Mouse (Mus musculus) stomach, embryonic 14.5 days (tissue): ENCODE data around the gene Efl1. TPM values are rescaled to one million over a fixed set of nuclear protein-coding genes. Genes with fewer than 3 reads are reported as not detected.
"Not testable (repeated sequence)": the region's sequence is repeated elsewhere in the genome, so short reads cannot be mapped to it uniquely, and the experiment has no call there.

Experiments used
- ATAC-seq: fragments of 200-750 bp; cut with Nextera tagmentation; 2 replicates; pipeline ENCODE4 v1.8.0; 2017; ENCODE audit warnings: low read depth, moderate TSS enrichment; ENCODE audit not compliant: insufficient number of reproducible peaks, insufficient read depth, low FRiP score
- H3K27ac ChIP-seq: fragments of 300-500 bp; sonication (generic); 2 replicates; pipeline ENCODE4 v1.5.1; 2014; ENCODE audit warnings: mild to moderate bottlenecking, low read length, moderate library complexity, mixed read lengths
- H3K27me3 ChIP-seq: fragments of 300-500 bp; sonication (generic); 2 replicates; pipeline ENCODE4 v1.6.1; 2014; ENCODE audit warnings: low read length, control low read depth, mixed read lengths; ENCODE audit not compliant: control insufficient read depth, insufficient read depth
- H3K36me3 ChIP-seq: fragments of 300-500 bp; sonication (generic); 2 replicates; pipeline ENCODE4 v1.6.1; 2014; ENCODE audit warnings: mild to moderate bottlenecking, control low read depth, low read length, moderate library complexity, mixed read lengths; ENCODE audit not compliant: control insufficient read depth, insufficient read depth
- H3K4me1 ChIP-seq: fragments of 300-500 bp; sonication (generic); 2 replicates; pipeline ENCODE4 v1.6.1; 2014; ENCODE audit warnings: low read length, control low read depth, mixed read lengths; ENCODE audit not compliant: control insufficient read depth, insufficient read depth
- H3K4me2 ChIP-seq: fragments of 300-500 bp; sonication (generic); replicated peaks from 2 replicates; pipeline ENCODE4 v1.6.1; 2014; ENCODE audit warnings: low read depth, low read length, control low read depth
- H3K4me3 ChIP-seq: fragments of 300-500 bp; sonication (generic); 2 replicates; pipeline ENCODE4 v1.5.1; 2014; ENCODE audit warnings: low read depth, low read length, control low read depth
- H3K9ac ChIP-seq: fragments of 300-500 bp; sonication (generic); replicated peaks from 2 replicates; pipeline ENCODE4 v1.6.1; 2014; ENCODE audit warnings: low read depth, mild to moderate bottlenecking, control low read depth, low read length, moderate library complexity, mixed read lengths
- H3K9me3 ChIP-seq: fragments of 300-500 bp; sonication (generic); 2 replicates; pipeline ENCODE4 v1.6.1; 2016; ENCODE audit warnings: low read depth, low read length, control low read depth; ENCODE audit not compliant: control insufficient read depth
- WGBS: fragments of 180-500 bp; shearing (Covaris S2); extraction: QIAGEN DNeasy Blood & Tissue Kit; methylation state at CpG from one replicate; pipeline ENCODE4 v1.1.7; 2014; 5-methylcytosine and 5-hydroxymethylcytosine counted together
- polyA plus RNA-seq: library from polyadenylated mRNA; unstranded; fragments of >200 nt; fragmentation: Nextera tagmentation; extraction: Ambion mirVana; gene quantifications from 2 replicates; pipeline ENCODE4 v1.2.1, GENCODE M21; 2014

The Efl1 gene
- polyA plus RNA-seq, 1 experiment from 2014 or later: 29.7 TPM

DNA sequence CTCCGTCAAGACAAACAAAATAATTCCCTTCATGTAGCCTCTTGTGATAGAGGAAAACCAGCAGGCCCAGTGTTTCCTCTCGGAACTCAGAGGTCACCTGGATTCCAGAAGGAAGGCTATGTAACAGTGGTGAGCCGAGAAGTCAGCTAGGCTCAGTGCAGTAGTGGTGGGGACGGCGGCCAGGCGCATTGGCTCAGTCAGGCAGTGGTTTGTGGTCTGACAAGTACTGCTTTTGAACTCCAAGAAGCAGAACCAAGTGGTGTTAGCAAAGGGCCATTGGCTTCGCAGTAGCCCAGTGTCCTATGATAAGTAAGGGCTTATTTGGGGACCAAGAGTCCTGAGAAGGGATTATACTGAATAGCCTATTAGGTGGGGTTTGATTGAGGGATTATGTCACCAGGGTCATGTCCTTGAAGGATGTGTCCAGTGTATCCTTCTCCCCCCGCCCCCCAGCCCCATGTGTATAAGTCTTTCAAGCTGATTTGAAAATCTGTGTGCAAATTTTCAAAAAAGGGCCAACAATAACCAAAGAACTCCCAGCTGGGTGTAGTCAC, 107.3 kb downstream of the Efl1 start:
- Histone ChIP-seq H3K36me3 (peaks cover 1% of the 10 kb centered on the region; the same call in 1 of the 2 replicates), H3K27me3 (no peaks in the 10 kb centered on the region), H3K9ac (no peak overlapping the region), H3K4me2 (no peak overlapping the region), H3K9me3 (no peaks in the 10 kb centered on the region), H3K27ac (no peak overlapping the region), H3K4me3 (no peak overlapping the region), H3K4me1 (peaks cover 5% of the 10 kb centered on the region; the same call in 1 of the 2 replicates)
- no peak for ATAC-seq
- 78% methylated on average over 8 of the region's 8 CpGs for WGBS

DNA sequence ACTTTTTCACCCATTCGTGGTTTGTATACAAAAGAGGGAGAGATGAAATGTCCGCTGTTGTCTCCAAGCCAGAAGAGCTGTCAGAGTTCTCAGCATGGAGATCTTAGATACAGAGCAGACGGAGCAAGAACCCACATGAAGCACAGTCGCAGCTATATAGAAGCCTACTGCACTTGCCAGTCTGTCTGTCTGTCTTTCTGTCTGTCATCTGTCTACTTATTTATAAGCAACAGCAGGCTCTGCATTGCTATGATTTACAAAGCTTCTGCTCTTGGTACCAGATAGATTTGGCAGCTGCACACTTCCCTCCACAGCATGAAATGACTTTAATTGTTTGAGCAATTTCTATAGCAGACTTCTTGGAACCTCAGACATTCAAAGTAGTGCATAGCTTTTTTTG, 110.1 kb downstream of the Efl1 start:
- H3K27ac ChIP-seq: no peak overlapping the region
- peaks cover 5% of the 10 kb centered on the region for H3K36me3 ChIP-seq
- H3K9me3 ChIP-seq: no peaks in the 10 kb centered on the region
- 87% methylated on average over 4 of the region's 4 CpGs for whole genome bisulfite sequencing
- no peak overlapping the region for H3K4me3 ChIP-seq
- no peaks in the 10 kb centered on the region for H3K4me1 ChIP-seq
- no peak for ATAC-seq
- no peaks in the 10 kb centered on the region for H3K27me3 ChIP-seq
- H3K9ac ChIP-seq: no peak overlapping the region
- no peak overlapping the region for H3K4me2 ChIP-seq

DNA sequence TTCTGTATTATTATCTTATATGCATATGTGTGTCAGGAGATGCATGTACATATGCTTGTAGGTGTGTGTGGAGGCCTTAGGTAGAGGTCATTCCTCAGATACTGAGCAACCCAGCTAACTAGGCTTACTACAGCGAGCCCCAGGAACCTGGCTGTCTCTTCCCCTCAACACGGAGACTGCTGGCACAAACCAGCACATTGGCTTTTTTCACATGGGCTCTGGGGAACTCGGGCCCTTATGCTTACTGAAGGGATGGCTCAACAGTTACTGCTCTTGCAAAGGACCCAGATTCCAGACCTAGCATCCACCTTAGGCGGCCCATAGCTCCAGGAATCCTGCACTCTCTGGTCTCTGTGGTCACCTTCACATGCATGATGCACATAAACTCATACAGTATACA, 110.7 kb downstream of the Efl1 start:
- no peaks in the 10 kb centered on the region for H3K27me3 ChIP-seq
- H3K9me3 ChIP-seq: no peaks in the 10 kb centered on the region
- WGBS: 93% methylated on average over 4 of the region's 4 CpGs
- ATAC-seq: no peak
- H3K9ac ChIP-seq: no peak overlapping the region
- H3K4me2 ChIP-seq: no peak overlapping the region
- no peak overlapping the region for H3K27ac ChIP-seq
- no peaks in the 10 kb centered on the region for H3K4me1 ChIP-seq
- peaks cover 5% of the 10 kb centered on the region for H3K36me3 ChIP-seq
- H3K4me3 ChIP-seq: no peak overlapping the region

DNA sequence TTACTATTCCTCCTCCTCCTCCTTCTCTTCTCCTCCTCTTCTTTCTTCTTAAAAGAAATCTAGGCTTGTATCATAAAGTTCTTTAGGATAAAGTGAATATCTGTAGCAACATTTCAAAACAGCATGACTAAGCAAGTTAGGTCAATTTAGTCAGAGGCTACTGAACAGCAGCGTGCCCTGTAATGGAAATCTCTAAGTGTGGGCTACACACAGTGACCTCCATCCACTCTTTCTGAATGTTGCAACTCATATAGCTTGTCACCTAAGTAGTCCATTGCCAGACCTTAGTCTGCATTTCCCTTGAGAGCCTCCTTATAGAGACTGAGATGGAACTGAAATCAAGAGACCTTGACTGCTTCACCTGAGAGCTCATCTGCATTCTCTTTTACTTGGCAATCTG, 116.5 kb downstream of the Efl1 start:
- Histone ChIP-seq H3K4me2 (no peak overlapping the region), H3K4me1 (0 out of 2 replicates have a peak, but pooled peaks cover 3% of the 10 kb centered on the region), H3K9me3 (no peaks in the 10 kb centered on the region), H3K27ac (no peak overlapping the region), H3K4me3 (no peak overlapping the region), H3K9ac (no peak overlapping the region), H3K27me3 (no peaks in the 10 kb centered on the region), H3K36me3 (peaks cover 5% of the 10 kb centered on the region)
- no peak for ATAC-seq
- WGBS: 84% methylated on average over 1 of the region's 1 CpGs

DNA sequence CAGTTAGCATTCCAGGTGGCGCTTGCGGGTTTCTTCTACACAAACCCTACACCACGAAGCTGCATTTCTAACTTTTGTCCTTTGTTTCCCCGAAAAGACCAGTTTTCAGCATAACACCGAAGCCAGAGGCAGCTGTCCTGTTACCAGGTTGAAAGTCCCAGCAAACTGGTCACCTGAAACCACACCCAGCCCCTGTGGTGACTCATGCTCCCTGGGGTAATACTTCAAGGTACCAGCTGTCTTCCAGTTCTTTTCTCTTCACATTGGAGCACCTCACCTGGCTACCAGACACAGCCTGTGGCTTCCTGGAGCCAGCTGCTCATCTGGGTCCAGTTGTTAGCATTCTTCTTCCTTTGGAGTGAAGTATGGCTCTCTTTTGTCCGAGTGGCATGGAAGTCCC, 118.2 kb downstream of the Efl1 start:
- no peak overlapping the region for H3K4me3 ChIP-seq
- peaks cover 5% of the 10 kb centered on the region for H3K36me3 ChIP-seq
- no peaks in the 10 kb centered on the region for H3K27me3 ChIP-seq
- no peak overlapping the region for H3K27ac ChIP-seq
- no peak overlapping the region for H3K9ac ChIP-seq
- ATAC-seq: no peak
- WGBS: 84% methylated on average over 6 of the region's 6 CpGs
- H3K4me2 ChIP-seq: no peak overlapping the region
- no peaks in the 10 kb centered on the region for H3K9me3 ChIP-seq
- 0 out of 2 replicates have a peak, but pooled peaks cover 3% of the 10 kb centered on the region for H3K4me1 ChIP-seq

DNA sequence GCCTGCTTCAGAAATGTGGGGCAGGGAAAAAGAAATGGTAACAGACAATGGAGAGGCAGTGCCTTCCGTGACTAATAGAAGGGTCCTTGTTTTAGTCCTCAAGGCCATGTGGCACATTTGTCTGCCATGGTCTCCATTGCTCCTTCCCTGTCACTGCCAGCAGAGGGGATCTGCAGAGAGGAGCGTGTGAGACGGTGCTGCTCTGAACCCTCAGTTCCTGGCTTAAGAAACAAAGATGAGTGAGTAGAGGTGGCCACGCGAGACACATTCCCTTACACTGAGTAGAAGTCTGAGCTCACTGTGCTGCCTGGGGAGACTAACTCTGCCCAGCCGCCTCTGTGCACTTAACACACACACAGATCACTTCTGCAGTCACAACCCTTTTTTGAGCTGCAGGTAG, 121.8 kb downstream of the Efl1 start:
- no peaks in the 10 kb centered on the region for H3K9me3 ChIP-seq
- H3K27ac ChIP-seq: no peak overlapping the region
- no peak overlapping the region for H3K9ac ChIP-seq
- no peak overlapping the region for H3K4me2 ChIP-seq
- WGBS: 58% methylated on average over 6 of the region's 6 CpGs
- H3K27me3 ChIP-seq: no peaks in the 10 kb centered on the region
- no peaks in the 10 kb centered on the region for H3K36me3 ChIP-seq
- peaks cover 14% of the 10 kb centered on the region for H3K4me1 ChIP-seq
- no peak overlapping the region for H3K4me3 ChIP-seq
- no peak for ATAC-seq

DNA sequence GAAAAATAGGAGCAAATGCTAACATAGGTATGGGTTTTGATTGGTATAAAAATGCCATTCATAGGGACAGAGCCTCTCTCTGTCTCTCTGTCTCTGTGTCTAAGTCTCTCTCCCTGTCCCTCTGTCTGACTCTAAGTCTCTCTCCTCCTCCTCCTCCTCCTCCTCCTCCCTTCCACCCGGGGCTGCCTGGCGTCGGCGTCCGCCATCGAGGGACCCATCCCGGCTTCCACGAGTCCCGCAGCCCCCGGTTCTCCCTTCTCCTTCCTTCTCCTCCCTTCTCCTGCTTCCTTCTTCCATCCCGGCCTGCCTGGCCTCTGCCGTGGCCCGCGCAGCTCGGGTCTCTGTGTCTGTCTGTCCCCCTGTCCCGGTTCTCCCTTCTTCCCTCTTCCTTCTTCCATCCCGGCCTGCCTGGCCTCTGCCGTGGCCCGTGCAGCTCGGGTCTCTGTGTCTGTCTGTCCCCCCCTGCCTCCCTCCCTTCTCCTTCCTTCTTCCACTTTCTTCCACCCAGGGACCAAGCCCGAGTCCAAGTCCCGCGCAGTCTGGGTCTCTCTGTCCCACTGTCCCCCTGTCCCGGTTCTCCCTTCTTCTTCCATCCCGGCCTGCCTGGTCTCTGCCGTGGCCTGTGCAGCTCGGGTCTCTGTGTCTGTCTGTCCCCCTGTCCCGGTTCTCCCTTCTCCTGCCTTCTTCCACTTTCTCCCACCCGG, 122.7 kb downstream of the Efl1 start:
- not testable (repeated sequence) for H3K9me3 ChIP-seq, H3K36me3 ChIP-seq, H3K9ac ChIP-seq, H3K27ac ChIP-seq, H3K4me3 ChIP-seq, H3K4me2 ChIP-seq, H3K27me3 ChIP-seq
- WGBS: 89% methylated on average over 28 of the region's 29 CpGs
- peak; percentile 88 for ATAC-seq
- peaks cover 14% of the 10 kb centered on the region for H3K4me1 ChIP-seq

DNA sequence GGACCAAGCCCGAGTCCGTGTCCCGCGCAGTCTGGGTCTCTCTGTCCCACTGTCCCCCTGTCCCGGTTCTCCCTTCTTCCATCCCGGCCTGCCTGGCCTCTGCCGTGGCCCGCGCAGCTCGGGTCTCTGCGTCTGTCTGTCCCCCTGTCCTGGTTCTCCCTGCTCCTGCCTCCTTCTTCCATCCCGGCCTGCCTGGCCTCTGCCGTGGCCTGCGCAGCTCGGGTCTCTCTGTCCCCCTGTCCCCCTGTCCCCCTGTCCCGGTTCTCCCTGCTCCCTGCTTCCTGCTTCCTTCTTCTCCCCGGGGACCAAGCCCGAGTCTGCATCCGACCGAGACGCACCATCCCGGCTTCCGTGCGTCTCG, 123.2 kb downstream of the Efl1 start:
- H3K9ac ChIP-seq, ATAC-seq, H3K4me3 ChIP-seq, H3K4me2 ChIP-seq, H3K27me3 ChIP-seq, H3K36me3 ChIP-seq, H3K9me3 ChIP-seq, H3K27ac ChIP-seq: not testable (repeated sequence)
- WGBS: 90% methylated on average over 25 of the region's 25 CpGs
- peaks cover 14% of the 10 kb centered on the region for H3K4me1 ChIP-seq

DNA sequence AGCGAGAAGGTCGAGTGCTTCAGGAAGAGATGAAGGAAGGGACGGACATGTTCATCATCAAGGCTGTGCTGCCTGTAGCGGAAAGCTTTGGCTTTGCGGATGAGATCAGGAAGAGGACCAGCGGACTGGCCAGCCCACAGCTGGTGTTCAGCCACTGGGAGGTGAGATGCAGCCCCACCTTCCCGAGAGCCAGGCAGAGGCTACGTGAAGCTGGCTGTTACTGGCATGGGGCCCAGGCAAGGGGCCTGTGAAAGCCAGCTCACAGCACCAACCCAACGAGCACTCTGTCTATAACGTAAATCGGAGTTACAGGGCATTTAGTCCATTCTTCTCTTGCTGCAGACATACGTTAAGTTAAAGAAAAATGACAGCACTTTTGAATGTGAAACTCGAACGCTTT, 124.1 kb downstream of the Efl1 start:
- no peak overlapping the region for H3K9ac ChIP-seq
- 45% methylated on average over 14 of the region's 14 CpGs for WGBS
- no peaks in the 10 kb centered on the region for H3K27me3 ChIP-seq
- peak overlapping the region; percentile 66; the same call in 1 of the 2 replicates for H3K27ac ChIP-seq
- H3K4me1 ChIP-seq: peaks cover 14% of the 10 kb centered on the region
- H3K9me3 ChIP-seq: no peaks in the 10 kb centered on the region
- H3K36me3 ChIP-seq: no peaks in the 10 kb centered on the region
- ATAC-seq: no peak
- H3K4me2 ChIP-seq: no peak overlapping the region
- no peak overlapping the region for H3K4me3 ChIP-seq
